Mouse (Mus musculus): ENCODE measurements around the gene Rpl19.

The Rpl19 gene

GRCm38 (mm10) chr11:98026570-98027296, at the start of gene Rpl19:
Rpl19 (plus strand) TSS chr11:98026710.
- peak; percentile 85 to 94 for DNase-seq (ENCODE audit: low spot score in 2 of 2)

DNA sequence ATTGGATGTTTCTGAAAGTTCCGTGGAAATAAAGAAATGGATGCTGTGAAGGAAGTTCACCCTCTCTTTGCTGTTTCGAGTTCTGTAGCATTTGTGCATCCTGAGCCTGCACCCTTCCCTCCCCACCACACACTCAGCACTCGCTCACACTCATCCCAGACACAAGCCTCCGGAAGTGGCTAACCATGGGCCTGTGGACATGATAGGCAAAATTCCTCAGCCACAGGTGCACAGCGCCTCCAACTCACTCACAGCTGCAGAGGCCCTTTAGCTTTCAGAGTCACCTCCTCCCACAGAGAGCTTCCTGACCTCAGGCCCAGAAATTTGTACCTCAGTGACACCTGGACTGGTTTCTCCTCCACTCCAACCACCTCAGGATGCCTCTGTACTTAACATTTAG, 48.7 kb upstream of the Rpl19 start:
- no peak for DNase-seq (ENCODE audit: low spot score in 2 of 2)

GRCm38 (mm10) chr11:97978392-97978791, 48.1 kb upstream of the Rpl19 start:
- no peak for DNase-seq (ENCODE audit: low spot score in 2 of 2)

GRCm38 (mm10) chr11:97979824-97980495, 46.5 kb upstream of the Rpl19 start:
- DNase-seq (ENCODE audit: low spot score in 2 of 2), result no peak

GRCm38 (mm10) chr11:97980531-97980966, 46.0 kb upstream of the Rpl19 start:
- peak in 1 of 2 experiments; percentile 72 for DNase-seq (ENCODE audit: low spot score in 2 of 2)

- DNase-seq (ENCODE audit: low spot score in 2 of 2), result no peak
Measured at GRCm38 (mm10) chr11:97982721-97983120, 43.8 kb upstream of the Rpl19 start.

GRCm38 (mm10) chr11:97983506-97983905, 43.0 kb upstream of the Rpl19 start:
- DNase-seq (ENCODE audit: low spot score in 2 of 2), result no peak

- no peak for DNase-seq (ENCODE audit: low spot score in 2 of 2)
Measured at GRCm38 (mm10) chr11:97983983-97984382, 42.5 kb upstream of the Rpl19 start.

DNA sequence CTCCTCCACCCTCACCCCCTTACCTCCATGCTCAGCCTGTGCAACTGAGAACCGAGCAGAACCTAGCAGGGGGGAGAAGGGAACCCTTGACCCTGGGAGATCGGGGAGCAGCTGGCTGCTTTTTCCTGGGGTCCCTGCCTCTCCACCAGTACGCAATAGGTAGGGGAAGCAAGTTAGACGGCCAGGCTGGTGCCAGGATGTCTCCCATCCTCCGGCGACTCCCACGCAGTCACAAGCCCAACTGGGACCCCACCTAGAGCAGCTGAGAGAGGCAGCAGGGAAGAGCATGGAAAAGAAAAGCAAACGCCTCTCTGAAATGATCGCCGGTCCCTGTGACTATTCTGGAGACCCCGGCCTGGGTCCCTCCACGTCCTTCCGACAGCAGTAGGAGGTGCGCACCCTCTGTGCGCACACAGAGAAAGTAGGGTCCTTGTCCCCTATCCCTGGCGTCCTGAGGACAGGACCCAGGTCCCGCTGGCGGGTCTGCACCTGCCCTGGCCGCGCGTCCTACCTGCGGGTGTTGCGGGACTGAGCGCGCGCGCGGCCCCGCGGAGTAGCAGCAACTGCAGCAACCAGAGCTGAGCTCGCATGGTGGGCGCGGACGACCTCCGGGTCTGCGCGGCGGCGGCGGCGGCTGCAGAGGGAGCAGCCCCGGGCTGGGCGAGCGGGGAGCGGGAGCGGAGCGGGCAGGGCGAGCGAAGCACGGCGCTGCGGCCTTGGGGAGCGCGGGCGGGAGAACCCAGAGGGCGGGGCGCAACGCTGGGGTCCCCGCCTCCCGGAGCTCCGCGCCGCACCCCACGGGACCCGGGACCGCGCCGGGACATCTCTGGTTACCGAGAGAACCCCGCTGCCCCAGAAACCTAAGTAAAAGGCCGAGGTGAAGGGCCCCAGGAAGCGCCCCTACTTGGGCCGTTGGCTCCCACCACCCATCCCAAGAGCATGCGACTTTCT, 40.5 kb upstream of the Rpl19 start, which contains the start of gene Plxdc1:
Plxdc1 (minus strand) TSS at position 718 of the 951 bp plus-strand sequence.
- no peak for DNase-seq (ENCODE audit: low spot score in 2 of 2)

GRCm38 (mm10) chr11:97986738-97987465, 39.6 kb upstream of the Rpl19 start:
- DNase-seq (ENCODE audit: low spot score in 2 of 2), result no peak

DNA sequence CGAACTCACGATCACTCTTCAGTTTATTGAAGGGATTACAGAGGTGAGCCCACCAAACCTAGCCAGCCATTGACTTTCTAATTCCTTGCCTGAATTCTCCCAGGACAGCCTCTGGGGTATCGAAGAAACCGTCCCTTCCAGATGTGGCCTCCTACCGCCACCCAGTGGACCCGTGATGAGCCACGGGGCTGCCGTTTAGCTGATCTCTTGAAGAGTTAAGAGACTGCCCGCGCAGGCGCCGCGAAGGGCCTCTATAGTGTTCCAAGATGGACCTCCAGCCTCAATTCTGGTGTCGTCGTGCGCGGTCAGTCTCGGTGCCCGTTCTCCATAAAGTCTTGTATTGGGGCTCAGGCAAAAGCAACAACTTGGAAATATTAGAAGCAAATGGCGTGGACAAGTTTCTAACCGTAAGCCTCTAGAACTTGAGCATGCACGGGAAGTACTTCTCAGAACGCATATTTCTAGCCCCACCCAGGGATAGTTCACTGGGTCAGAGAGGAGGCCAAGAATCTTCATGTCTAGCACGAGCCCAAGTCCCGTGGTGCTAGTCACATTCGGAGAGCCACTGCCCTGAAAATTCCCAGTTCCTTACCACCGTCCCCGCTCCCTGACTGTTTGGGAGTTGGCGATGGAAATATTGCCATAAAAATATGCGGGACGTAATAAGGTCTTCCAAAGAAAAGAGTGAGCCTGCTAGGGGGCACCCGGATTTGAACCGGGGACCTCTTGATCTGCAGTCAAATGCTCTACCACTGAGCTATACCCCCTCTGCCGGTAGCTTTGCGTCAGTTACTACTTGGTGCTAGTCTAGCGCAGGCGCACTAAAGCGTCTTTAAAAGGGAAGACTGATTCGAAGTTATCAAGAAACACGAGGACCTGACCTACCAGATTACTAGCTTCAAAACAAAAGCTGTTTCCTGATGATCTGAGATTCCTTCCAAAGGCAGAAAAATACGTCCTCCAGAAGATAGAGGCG, 38.7 kb upstream of the Rpl19 start:
- DNase-seq (ENCODE audit: low spot score in 2 of 2), result peak; percentile 86 to 96

DNA sequence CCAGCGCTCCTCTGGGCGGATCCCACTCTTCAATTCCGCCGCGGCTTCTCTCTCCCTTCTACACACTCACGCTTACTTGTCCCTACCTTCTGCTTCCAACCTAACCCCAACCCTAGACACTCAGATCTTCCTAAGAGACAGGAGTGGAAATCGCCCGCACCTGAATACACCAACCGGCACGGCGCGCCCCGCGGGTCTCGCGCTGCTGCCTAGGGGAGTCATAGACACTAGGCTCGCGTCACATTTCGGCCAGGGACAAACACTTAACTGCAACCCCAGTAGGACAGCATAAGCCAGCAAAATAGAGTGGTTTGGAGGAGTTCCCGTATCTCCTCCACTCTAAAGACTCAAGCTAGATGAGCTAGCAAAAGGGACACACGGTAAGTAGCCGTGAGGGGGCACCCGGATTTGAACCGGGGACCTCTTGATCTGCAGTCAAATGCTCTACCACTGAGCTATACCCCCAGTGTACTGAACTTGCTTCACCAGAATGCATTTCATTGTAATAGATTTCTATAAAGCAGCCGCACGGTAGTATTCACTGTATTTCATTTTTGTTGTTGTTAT, 37.9 kb upstream of the Rpl19 start:
- peak; percentile 58 to 82 for DNase-seq (ENCODE audit: low spot score in 2 of 2)

- peak; percentile 43 to 59 for DNase-seq (ENCODE audit: low spot score in 2 of 2)
Measured at GRCm38 (mm10) chr11:97994539-97995100, 31.9 kb upstream of the Rpl19 start.

GRCm38 (mm10) chr11:97995564-97996288, 30.8 kb upstream of the Rpl19 start, which contains the start of gene Arl5c:
Arl5c (minus strand) TSS chr11:97996181.
- DNase-seq (ENCODE audit: low spot score in 2 of 2), result no peak

GRCm38 (mm10) chr11:97996691-97997090, 29.8 kb upstream of the Rpl19 start:
- DNase-seq (ENCODE audit: low spot score in 2 of 2), result no peak

DNA sequence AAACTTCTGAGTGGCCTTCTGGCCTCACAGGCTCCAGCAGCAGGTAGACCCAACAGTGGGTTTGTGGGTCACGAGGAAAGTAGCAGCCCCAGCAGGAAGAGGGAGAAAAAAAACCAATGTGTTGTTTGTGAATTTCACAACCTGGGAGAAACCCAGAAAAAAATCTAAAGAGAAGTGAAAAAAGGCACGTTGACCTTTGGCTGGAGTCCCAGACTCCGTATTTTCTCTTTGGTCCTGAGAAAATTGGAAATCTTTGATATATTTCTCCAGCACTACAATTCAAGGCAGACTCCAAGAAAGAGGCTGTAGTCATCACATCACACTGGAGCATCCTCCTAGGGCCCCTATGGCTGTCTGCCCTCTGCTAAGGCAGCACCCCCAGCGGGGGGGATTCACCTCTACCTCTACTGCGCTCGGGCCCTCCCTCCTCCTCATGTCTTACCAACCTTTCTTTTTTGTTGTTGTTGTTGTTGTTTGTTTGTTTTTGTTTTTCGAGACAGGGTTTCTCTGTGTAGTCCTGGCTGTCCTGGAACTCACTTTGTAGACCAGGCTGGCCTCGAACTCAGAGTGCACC, 29.0 kb upstream of the Rpl19 start:
- no peak for DNase-seq (ENCODE audit: low spot score in 2 of 2)

- no peak for DNase-seq (ENCODE audit: low spot score in 2 of 2)
Measured at GRCm38 (mm10) chr11:97998074-97998793, 28.3 kb upstream of the Rpl19 start.

Measured in cerebellum, postnatal 4 days (tissue).